Mouse (Mus musculus) G1E (cell line): Measurements from ENCODE around the gene Ndufa4l2. TPM values are rescaled to one million over a fixed set of nuclear protein-coding genes. Genes with fewer than 3 reads are reported as not detected.

Experiments
- ATAC-seq: 2 replicates; pipeline ENCODE4 v1.8.0; 2016; ENCODE audit warnings: mild to moderate bottlenecking; ENCODE audit not compliant: insufficient number of reproducible peaks, poor library complexity, low FRiP score, severe bottlenecking; ENCODE audit errors: extremely low read depth
- DNase-seq: peaks from one replicate; pipeline ENCODE4 v3.0.0; 2012; ENCODE audit warnings: low spot score
- H3K27me3 ChIP-seq: 2 replicates; pipeline ENCODE4 v1.6.1; 2012; ENCODE audit warnings: mild to moderate bottlenecking, low read length, inconsistent platforms; ENCODE audit not compliant: insufficient read depth
- H3K36me3 ChIP-seq: replicated peaks from 2 replicates; pipeline ENCODE3; 2012; ENCODE audit warnings: mild to moderate bottlenecking, inconsistent platforms
- H3K4me1 ChIP-seq: 2 replicates; pipeline ENCODE4 v1.6.1; 2012; ENCODE audit warnings: low read depth, low read length, inconsistent platforms, mixed read lengths; ENCODE audit not compliant: insufficient read depth
- H3K4me3 ChIP-seq: 2 replicates; pipeline ENCODE4 v1.5.1; 2012; ENCODE audit warnings: low read depth, mild to moderate bottlenecking, inconsistent platforms, low read length, moderate library complexity, mixed read lengths
- H3K9me3 ChIP-seq: replicated peaks from 2 replicates; pipeline ENCODE4 v1.6.1; 2012; ENCODE audit warnings: inconsistent platforms
- CTCF ChIP-seq: IDR thresholded peaks from 2 replicates; pipeline ENCODE4 v1.5.1; 2012; ENCODE audit warnings: low read depth, low read length, inconsistent platforms, mixed read lengths
- GATA1 ChIP-seq: IDR thresholded peaks from 2 replicates; pipeline ENCODE4 v1.6.1; 2012; ENCODE audit warnings: borderline replicate concordance, low read length, inconsistent platforms, mixed read lengths
- GATA2 ChIP-seq: IDR thresholded peaks from 2 replicates; pipeline ENCODE4 v1.6.1; 2012; ENCODE audit warnings: low read depth, low read length, inconsistent platforms, borderline replicate concordance
- POLR2AphosphoS5 ChIP-seq: IDR thresholded peaks from 2 replicates; pipeline ENCODE4 v1.6.1; 2012; ENCODE audit warnings: low read depth, low read length, inconsistent platforms; ENCODE audit not compliant: insufficient replicate concordance
- TAL1 ChIP-seq: conservative IDR thresholded peaks from 2 replicates; pipeline ENCODE4 v1.6.1; 2012; ENCODE audit warnings: low read depth, low read length, inconsistent platforms, mixed read lengths
- polyA plus RNA-seq: library from polyadenylated mRNA; stranded (reverse); fragments of >175 nt; gene quantifications from 2 replicates; pipeline ENCODE4 v1.2.3, GENCODE M21; 2012
- total RNA-seq, 2 experiments: library from RNA; stranded (forward) in 1 of 2; stranded (reverse) in 1 of 2; fragments of 200-1000 nt in 1 of 2; fragments of >200 nt in 1 of 2; fragmentation: Nextera tagmentation in 1 of 2; gene quantifications; 2 replicates each; pipeline ENCODE4 v1.2.3; 2014 to 2017

The Ndufa4l2 gene
- total and polyA plus RNA-seq, 3 experiments = 238 to 1,245 (median 976) TPM

DNA sequence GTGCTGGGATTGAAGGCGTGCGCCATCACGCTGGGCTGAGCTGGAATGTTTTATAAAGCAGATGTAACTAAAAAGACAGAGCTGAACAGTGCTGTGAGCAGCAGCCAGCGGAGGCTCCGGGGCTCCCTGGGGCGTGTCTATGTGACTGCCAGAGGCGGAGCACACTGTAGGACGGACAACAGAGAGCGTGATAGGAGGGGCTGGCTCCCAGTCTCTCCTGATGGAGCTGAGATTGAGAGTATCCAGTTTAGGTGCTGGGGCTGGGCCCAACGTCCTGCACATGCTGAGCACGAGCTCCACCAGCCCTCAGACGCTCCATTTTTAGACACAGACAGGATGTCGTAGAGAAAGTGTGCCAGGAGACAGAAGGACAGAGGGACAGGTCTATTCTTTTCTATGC, 49.5 kb downstream of the Ndufa4l2 start:
- H3K27me3 ChIP-seq = peaks cover 58% of the 10 kb centered on the region
- no peaks in the 10 kb centered on the region for H3K9me3 ChIP-seq
- no peak for ATAC-seq
- no peaks in the 10 kb centered on the region; the same call in 1 of the 2 replicates for H3K4me1 ChIP-seq
- no peak overlapping the region for H3K4me3 ChIP-seq
- TF ChIP-seq TAL1 (no peak), CTCF (no peak), GATA2 (no peak), POLR2AphosphoS5 (no peak), GATA1 (no peak)
- H3K36me3 ChIP-seq = no peaks in the 10 kb centered on the region
- DNase-seq = no peak

Other genes starting within 250 kb of the Ndufa4l2 start
Only the 20 nearest of the 21 such genes appear.
- 107 and 121 TPM in 2 replicates for gene Mbd6, start 225.9 kb upstream of the Ndufa4l2 start, total RNA-seq (2014; fragmentation: Nextera tagmentation)
- 4.1 and 6.6 TPM in 2 replicates for gene Mbd6, start 225.9 kb upstream of the Ndufa4l2 start, total RNA-seq (2017)
- 239 and 302 TPM in 2 replicates for gene Mbd6, start 225.9 kb upstream of the Ndufa4l2 start, polyA plus RNA-seq
- 97.3 and 102 TPM in 2 replicates for gene Mars, start 203.2 kb upstream of the Ndufa4l2 start, total RNA-seq (2014; fragmentation: Nextera tagmentation)
- 109 and 144 TPM in 2 replicates for gene Mars, start 203.2 kb upstream of the Ndufa4l2 start, total RNA-seq (2017)
- gene Mars, start 203.2 kb upstream of the Ndufa4l2 start, polyA plus RNA-seq = 104 and 108 TPM in 2 replicates
- gene Arhgap9, start 193.0 kb upstream of the Ndufa4l2 start, total RNA-seq (2014; fragmentation: Nextera tagmentation) = 43.3 and 43.7 TPM in 2 replicates
- gene Arhgap9, start 193.0 kb upstream of the Ndufa4l2 start, total RNA-seq (2017) = 89.2 and 100 TPM in 2 replicates
- 54.8 and 59.5 TPM in 2 replicates for gene Arhgap9, start 193.0 kb upstream of the Ndufa4l2 start, polyA plus RNA-seq
- gene Gli1, start 173.0 kb upstream of the Ndufa4l2 start, total RNA-seq (2014; fragmentation: Nextera tagmentation) = 0.23 and 0.24 TPM in 2 replicates
- gene Gli1, start 173.0 kb upstream of the Ndufa4l2 start, total RNA-seq (2017) = 0.11 TPM in 1 of 2 replicates, not detected in the other
- gene Gli1, start 173.0 kb upstream of the Ndufa4l2 start, polyA plus RNA-seq = 0.15 and 0.18 TPM in 2 replicates
- gene Inhbe, start 160.6 kb upstream of the Ndufa4l2 start, total RNA-seq (2014; fragmentation: Nextera tagmentation) = not detected in 2 replicates
- gene Inhbe, start 160.6 kb upstream of the Ndufa4l2 start, total RNA-seq (2017) = 0.06 and 0.11 TPM in 2 replicates
- 0.01 TPM in 2 replicates for gene Inhbe, start 160.6 kb upstream of the Ndufa4l2 start, polyA plus RNA-seq
- gene Inhbc, start 144.5 kb upstream of the Ndufa4l2 start, total RNA-seq (2014; fragmentation: Nextera tagmentation) = not detected in 2 replicates
- gene Inhbc, start 144.5 kb upstream of the Ndufa4l2 start, total RNA-seq (2017) = 0.05 TPM in 1 of 2 replicates, not detected in the other
- not detected in 2 replicates for gene Inhbc, start 144.5 kb upstream of the Ndufa4l2 start, polyA plus RNA-seq
- 95.6 and 123 TPM in 2 replicates for gene R3hdm2, start 134.6 kb upstream of the Ndufa4l2 start, total RNA-seq (2014; fragmentation: Nextera tagmentation)
- 14.8 and 15.6 TPM in 2 replicates for gene R3hdm2, start 134.6 kb upstream of the Ndufa4l2 start, total RNA-seq (2017)
- gene R3hdm2, start 134.6 kb upstream of the Ndufa4l2 start, polyA plus RNA-seq = 97.4 and 119 TPM in 2 replicates
- gene Stac3, start 13.3 kb upstream of the Ndufa4l2 start, total RNA-seq (2014; fragmentation: Nextera tagmentation) = 1.2 TPM in 1 of 2 replicates, not detected in the other
- gene Stac3, start 13.3 kb upstream of the Ndufa4l2 start, total RNA-seq (2017) = 0.60 and 0.93 TPM in 2 replicates
- 0.07 and 0.17 TPM in 2 replicates for gene Stac3, start 13.3 kb upstream of the Ndufa4l2 start, polyA plus RNA-seq
- 338 and 343 TPM in 2 replicates for gene Shmt2, start 7.5 kb downstream of the Ndufa4l2 start, total RNA-seq (2014; fragmentation: Nextera tagmentation)
- gene Shmt2, start 7.5 kb downstream of the Ndufa4l2 start, total RNA-seq (2017) = 238 and 271 TPM in 2 replicates
- gene Shmt2, start 7.5 kb downstream of the Ndufa4l2 start, polyA plus RNA-seq = 622 and 702 TPM in 2 replicates
- gene Nxph4, start 19.6 kb downstream of the Ndufa4l2 start, total RNA-seq (2014; fragmentation: Nextera tagmentation) = not detected in 2 replicates
- 0.06 and 0.11 TPM in 2 replicates for gene Nxph4, start 19.6 kb downstream of the Ndufa4l2 start, total RNA-seq (2017)
- gene Nxph4, start 19.6 kb downstream of the Ndufa4l2 start, polyA plus RNA-seq = 0.22 and 0.40 TPM in 2 replicates
- gene Lrp1, start 106.2 kb downstream of the Ndufa4l2 start, total RNA-seq (2014; fragmentation: Nextera tagmentation) = 0.30 TPM in 1 of 2 replicates, not detected in the other
- 0.06 and 0.27 TPM in 2 replicates for gene Lrp1, start 106.2 kb downstream of the Ndufa4l2 start, total RNA-seq (2017)
- 0.67 and 0.86 TPM in 2 replicates for gene Lrp1, start 106.2 kb downstream of the Ndufa4l2 start, polyA plus RNA-seq
- gene Stat6, start 128.0 kb downstream of the Ndufa4l2 start, total RNA-seq (2014; fragmentation: Nextera tagmentation) = 44.0 and 55.0 TPM in 2 replicates
- 84.0 and 90.5 TPM in 2 replicates for gene Stat6, start 128.0 kb downstream of the Ndufa4l2 start, total RNA-seq (2017)
- 65.5 and 69.5 TPM in 2 replicates for gene Stat6, start 128.0 kb downstream of the Ndufa4l2 start, polyA plus RNA-seq
- 41.9 and 57.6 TPM in 2 replicates for gene Nemp1, start 151.9 kb downstream of the Ndufa4l2 start, total RNA-seq (2014; fragmentation: Nextera tagmentation)
- 36.2 and 40.4 TPM in 2 replicates for gene Nemp1, start 151.9 kb downstream of the Ndufa4l2 start, total RNA-seq (2017)
- 5.5 and 5.6 TPM in 2 replicates for gene Nemp1, start 151.9 kb downstream of the Ndufa4l2 start, polyA plus RNA-seq
- gene Nab2, start 153.6 kb downstream of the Ndufa4l2 start, total RNA-seq (2014; fragmentation: Nextera tagmentation) = 28.6 and 31.6 TPM in 2 replicates
- gene Nab2, start 153.6 kb downstream of the Ndufa4l2 start, total RNA-seq (2017) = 41.0 and 41.8 TPM in 2 replicates
- 92.3 and 106 TPM in 2 replicates for gene Nab2, start 153.6 kb downstream of the Ndufa4l2 start, polyA plus RNA-seq
- 0.23 and 3.1 TPM in 2 replicates for gene Myo1a, start 190.2 kb downstream of the Ndufa4l2 start, total RNA-seq (2014; fragmentation: Nextera tagmentation)
- 0.16 and 0.23 TPM in 2 replicates for gene Myo1a, start 190.2 kb downstream of the Ndufa4l2 start, total RNA-seq (2017)
- gene Myo1a, start 190.2 kb downstream of the Ndufa4l2 start, polyA plus RNA-seq = 0.09 TPM in 1 of 2 replicates, not detected in the other
- not detected in 2 replicates for gene Tac2, start 209.5 kb downstream of the Ndufa4l2 start, total RNA-seq (2014; fragmentation: Nextera tagmentation)
- gene Tac2, start 209.5 kb downstream of the Ndufa4l2 start, total RNA-seq (2017) = not detected in 2 replicates
- not detected in 2 replicates for gene Tac2, start 209.5 kb downstream of the Ndufa4l2 start, polyA plus RNA-seq
- 16.1 and 17.2 TPM in 2 replicates for gene Zbtb39, start 224.6 kb downstream of the Ndufa4l2 start, total RNA-seq (2014; fragmentation: Nextera tagmentation)
- 3.9 and 4.0 TPM in 2 replicates for gene Zbtb39, start 224.6 kb downstream of the Ndufa4l2 start, total RNA-seq (2017)
- 3.0 and 3.6 TPM in 2 replicates for gene Zbtb39, start 224.6 kb downstream of the Ndufa4l2 start, polyA plus RNA-seq
- gene Gpr182, start 236.8 kb downstream of the Ndufa4l2 start, total RNA-seq (2014; fragmentation: Nextera tagmentation) = not detected in 2 replicates
- gene Gpr182, start 236.8 kb downstream of the Ndufa4l2 start, total RNA-seq (2017) = 0.17 TPM in 1 of 2 replicates, not detected in the other
- gene Gpr182, start 236.8 kb downstream of the Ndufa4l2 start, polyA plus RNA-seq = not detected in 2 replicates
- gene Rdh1, start 244.8 kb downstream of the Ndufa4l2 start, total RNA-seq (2014; fragmentation: Nextera tagmentation) = 0.30 TPM in 1 of 2 replicates, not detected in the other
- 0.05 and 0.06 TPM in 2 replicates for gene Rdh1, start 244.8 kb downstream of the Ndufa4l2 start, total RNA-seq (2017)
- not detected in 2 replicates for gene Rdh1, start 244.8 kb downstream of the Ndufa4l2 start, polyA plus RNA-seq
- not detected in 2 replicates for gene Rdh16f1, start 244.8 kb downstream of the Ndufa4l2 start, total RNA-seq (2014; fragmentation: Nextera tagmentation)
- not detected in 2 replicates for gene Rdh16f1, start 244.8 kb downstream of the Ndufa4l2 start, total RNA-seq (2017)
- not detected in 2 replicates for gene Rdh16f1, start 244.8 kb downstream of the Ndufa4l2 start, polyA plus RNA-seq